Mouse (Mus musculus) heart, embryonic 16.5 days (tissue): ENCODE measurements around the gene Sp140. TPM values are rescaled to one million over a fixed set of nuclear protein-coding genes. Genes with fewer than 3 reads are reported as not detected.
"Not testable (repeated sequence)": the region's sequence is repeated elsewhere in the genome, so short reads cannot be mapped to it uniquely, and the experiment has no call there.

Experiments used
- ATAC-seq: fragments of 200-750 bp; cut with Nextera tagmentation; replicated peaks from 2 replicates; pipeline ENCODE4 v1.8.0; 2017; ENCODE audit warnings: moderate number of reproducible peaks; ENCODE audit not compliant: insufficient read depth, low FRiP score; ENCODE audit errors: extremely low read depth
- H3K27ac ChIP-seq: fragments of 300-500 bp; sonication (generic); 2 replicates; pipeline ENCODE4 v1.5.1; 2014; ENCODE audit warnings: mild to moderate bottlenecking, low read length, control low read depth, moderate library complexity
- H3K27me3 ChIP-seq: fragments of 300-500 bp; sonication (generic); 2 replicates; pipeline ENCODE4 v1.6.1; 2014; ENCODE audit warnings: low read length, mixed read lengths; ENCODE audit not compliant: control insufficient read depth, insufficient read depth
- H3K36me3 ChIP-seq: fragments of 300-500 bp; sonication (generic); 2 replicates; pipeline ENCODE4 v1.6.1; 2014; ENCODE audit not compliant: control insufficient read depth, insufficient read depth
- H3K4me1 ChIP-seq: fragments of 300-500 bp; sonication (generic); 2 replicates; pipeline ENCODE4 v1.6.1; 2014; ENCODE audit warnings: low read length, mixed read lengths; ENCODE audit not compliant: control insufficient read depth, insufficient read depth
- H3K4me2 ChIP-seq: fragments of 300-500 bp; sonication (generic); 2 replicates; pipeline ENCODE4 v1.6.1; 2014; ENCODE audit warnings: low read depth, mild to moderate bottlenecking, control low read depth, low read length
- H3K4me3 ChIP-seq: fragments of 300-500 bp; sonication (generic); 2 replicates; pipeline ENCODE4 v1.5.1; 2014; ENCODE audit warnings: mild to moderate bottlenecking, control low read depth, low read length
- H3K9ac ChIP-seq: fragments of 300-500 bp; sonication (generic); 2 replicates; pipeline ENCODE4 v1.6.1; 2014; ENCODE audit warnings: low read length, control low read depth
- H3K9me3 ChIP-seq: fragments of 300-500 bp; sonication (generic); replicated peaks from 2 replicates; pipeline ENCODE4 v1.6.1; 2016; ENCODE audit warnings: low read length; ENCODE audit not compliant: control insufficient read depth
- WGBS: fragments of 180-500 bp; shearing (Covaris S2); extraction: QIAGEN DNeasy Blood & Tissue Kit; methylation state at CpG from one replicate; pipeline ENCODE4 v1.1.7; 2014; 5-methylcytosine and 5-hydroxymethylcytosine counted together
- polyA plus RNA-seq: library from polyadenylated mRNA; unstranded; fragments of >200 nt; fragmentation: Nextera tagmentation; extraction: Ambion mirVana; gene quantifications from 2 replicates; pipeline ENCODE4 v1.2.1, GENCODE M21; 2015

Sp140 gene
- polyA plus RNA-seq, 1 experiment from 2014 or later, result 3.2 TPM

DNA sequence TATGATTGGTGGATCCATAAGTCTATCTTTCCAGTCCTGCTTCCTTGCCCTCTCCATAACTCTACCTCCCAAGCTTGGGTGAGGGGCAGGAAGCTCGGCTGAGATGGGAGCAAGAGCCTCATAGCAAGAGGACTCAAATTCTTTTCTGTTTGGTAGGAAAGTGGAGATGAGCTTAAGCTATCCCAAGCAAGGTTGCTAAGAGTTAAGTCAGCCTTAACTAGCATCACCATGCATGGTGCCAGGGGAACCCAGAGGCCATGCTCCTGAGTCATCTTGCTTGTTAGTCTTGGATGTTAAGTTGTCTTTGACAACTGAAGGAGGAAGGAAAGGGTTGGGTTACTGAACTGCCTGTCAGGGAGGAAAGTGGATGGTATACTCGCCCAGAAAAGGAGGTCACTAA, 11.5 kb upstream of the Sp140 start:
- H3K27me3 ChIP-seq, H3K9me3 ChIP-seq, H3K4me2 ChIP-seq, H3K9ac ChIP-seq, H3K4me3 ChIP-seq, ATAC-seq, H3K4me1 ChIP-seq, H3K27ac ChIP-seq, H3K36me3 ChIP-seq: not testable (repeated sequence)
- 73% methylated on average over 1 of the region's 2 CpGs for WGBS

DNA sequence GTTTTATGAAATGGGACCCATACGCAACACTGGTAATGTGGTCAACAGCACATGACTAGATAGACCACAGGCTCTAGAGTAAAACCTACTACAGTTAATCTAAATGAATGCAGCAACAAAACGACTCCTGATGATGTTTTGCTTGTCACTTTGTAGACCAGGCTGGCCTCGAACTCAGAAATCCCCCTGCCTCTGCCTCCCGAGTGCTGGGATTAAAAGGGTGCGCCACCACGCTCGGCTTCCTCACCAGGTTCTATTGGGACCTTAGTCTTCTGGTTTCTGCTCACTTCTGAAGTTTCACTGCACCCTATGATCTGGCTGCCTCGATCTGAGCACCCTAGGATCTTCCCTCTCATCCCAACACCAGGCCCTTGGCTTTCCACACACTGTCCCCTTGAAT, 7.7 kb upstream of the Sp140 start:
- H3K36me3 ChIP-seq, result not testable (repeated sequence)

DNA sequence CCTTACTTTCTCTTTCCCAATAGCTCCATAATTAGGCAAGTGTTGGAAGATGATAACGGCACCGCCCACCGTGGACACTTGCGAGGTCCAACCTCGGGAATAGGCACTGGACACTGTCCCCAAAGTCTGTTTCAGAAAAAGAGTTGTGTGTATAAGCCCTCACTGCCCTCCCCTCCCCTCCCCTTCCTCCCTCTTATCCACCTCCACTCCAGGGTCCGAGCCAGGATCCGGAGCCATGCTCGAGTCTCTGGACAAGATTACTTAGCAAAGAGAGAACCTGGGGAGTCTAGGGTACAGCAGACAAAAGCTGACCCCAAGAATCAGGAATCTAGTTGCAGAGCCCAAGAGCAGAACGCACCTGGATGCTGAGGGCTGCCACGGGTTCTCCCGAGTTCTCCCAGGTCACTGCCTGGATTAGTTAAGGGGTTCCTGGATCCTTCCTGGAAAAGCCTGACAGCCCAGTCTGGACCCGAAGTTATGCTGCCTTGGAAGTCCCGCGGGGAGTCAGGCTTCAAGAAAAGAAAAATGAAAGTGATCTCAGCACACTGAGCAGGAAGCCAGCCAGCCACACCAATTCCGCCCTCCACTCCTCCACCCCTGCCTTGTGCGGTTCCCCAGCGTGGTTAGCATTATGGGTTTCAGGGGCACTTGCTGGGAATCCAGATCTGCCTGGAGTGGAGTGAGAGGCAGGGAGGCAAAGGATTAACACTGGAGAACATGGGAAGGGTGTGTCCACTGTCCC, 1.7 kb upstream of the Sp140 start, which contains the start of gene Sp110:
TSS of gene Sp110 (minus strand) at position 547 of the 742 bp plus-strand sequence.
- WGBS, result 60% methylated on average over 16 of the region's 17 CpGs
- not testable (repeated sequence) for H3K4me2 ChIP-seq, H3K9ac ChIP-seq, H3K4me3 ChIP-seq, H3K36me3 ChIP-seq, H3K27ac ChIP-seq, H3K9me3 ChIP-seq, H3K27me3 ChIP-seq, ATAC-seq, H3K4me1 ChIP-seq

More for the DNA sequence above, 7.7 kb upstream of the Sp140 start:
- H3K4me1 ChIP-seq, H3K9ac ChIP-seq, H3K27ac ChIP-seq, H3K27me3 ChIP-seq, ATAC-seq, H3K4me3 ChIP-seq, H3K4me2 ChIP-seq, H3K9me3 ChIP-seq: not testable (repeated sequence)
- 84% methylated on average over 8 of the region's 8 CpGs for WGBS

DNA sequence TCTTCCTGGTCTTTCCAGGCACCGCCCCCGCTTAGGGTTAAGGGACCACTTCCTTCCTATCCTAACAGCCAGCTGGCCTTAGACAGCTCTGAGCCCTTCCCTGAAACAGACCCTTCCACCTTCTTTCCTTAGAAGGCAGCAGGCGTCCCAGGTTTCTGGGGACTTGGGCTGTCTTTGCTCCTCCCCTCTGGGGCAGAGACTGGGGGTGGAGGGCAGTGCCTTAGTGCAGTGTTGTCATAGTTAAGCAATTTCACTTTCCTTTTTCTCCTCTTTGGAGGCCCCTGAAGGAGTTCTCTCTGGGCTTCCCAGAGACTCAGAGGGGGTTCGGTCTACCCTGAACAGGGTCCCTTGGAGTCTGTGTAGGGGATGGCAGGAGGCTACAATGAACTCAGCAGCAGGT, 616 bp downstream of the Sp140 start:
- not testable (repeated sequence) for H3K36me3 ChIP-seq, ATAC-seq, H3K4me1 ChIP-seq, H3K27ac ChIP-seq, H3K9ac ChIP-seq, H3K4me3 ChIP-seq, H3K9me3 ChIP-seq, H3K27me3 ChIP-seq
- WGBS, result 52% methylated on average over 4 of the region's 4 CpGs
- H3K4me2 ChIP-seq, result 0 out of 2 replicates have a peak overlapping the region, but pooled peaks have one; percentile 28

DNA sequence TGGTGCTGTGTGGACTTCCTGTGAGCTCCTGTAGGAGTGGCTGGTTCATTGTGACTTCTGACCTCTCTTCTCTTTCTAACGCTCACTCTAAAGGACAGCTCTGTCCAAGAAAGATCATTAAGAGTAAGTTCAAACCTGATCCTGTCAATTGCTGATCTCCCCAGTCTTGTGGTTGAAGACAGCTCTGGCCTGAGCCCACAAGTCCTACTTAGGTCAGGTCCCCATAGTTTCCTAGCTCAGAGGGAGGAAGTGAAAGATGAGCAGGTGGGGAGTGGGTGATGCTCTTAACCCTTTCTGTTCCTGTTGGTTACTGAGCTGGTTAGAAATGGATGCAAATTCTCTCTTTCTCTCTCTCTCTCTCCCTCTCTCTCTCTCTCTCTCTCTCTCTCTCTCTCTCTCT, 4.2 kb downstream of the Sp140 start:
- not testable (repeated sequence) for H3K4me3 ChIP-seq, H3K4me2 ChIP-seq, H3K9me3 ChIP-seq, H3K9ac ChIP-seq, ATAC-seq, H3K27me3 ChIP-seq, H3K27ac ChIP-seq, H3K36me3 ChIP-seq, H3K4me1 ChIP-seq
- WGBS, result no CpG with 5 or more reads among the region's 1 CpGs

DNA sequence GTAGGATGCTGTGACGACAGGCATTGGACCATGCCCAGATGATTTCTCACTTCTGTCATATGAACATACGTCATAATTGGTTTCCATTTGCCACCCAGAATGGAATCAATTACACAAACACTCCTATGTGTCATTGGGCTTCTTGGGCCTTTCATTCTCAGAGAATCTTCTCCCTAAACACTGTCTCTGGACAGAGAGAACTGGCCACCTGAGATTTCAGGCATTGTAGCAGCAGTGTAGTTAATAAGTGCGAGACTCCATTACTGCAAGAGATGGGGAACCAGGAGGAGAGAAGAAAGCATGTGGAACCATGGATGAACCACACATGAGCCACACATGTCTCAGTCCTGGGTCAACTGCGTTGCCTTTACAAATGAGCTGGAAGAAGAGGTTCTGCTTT, 8.2 kb downstream of the Sp140 start:
- H3K27me3 ChIP-seq, H3K4me2 ChIP-seq, H3K4me1 ChIP-seq, H3K9ac ChIP-seq, H3K9me3 ChIP-seq, H3K36me3 ChIP-seq, H3K4me3 ChIP-seq, ATAC-seq, H3K27ac ChIP-seq: not testable (repeated sequence)
- WGBS, result 70% methylated on average over 3 of the region's 4 CpGs

DNA sequence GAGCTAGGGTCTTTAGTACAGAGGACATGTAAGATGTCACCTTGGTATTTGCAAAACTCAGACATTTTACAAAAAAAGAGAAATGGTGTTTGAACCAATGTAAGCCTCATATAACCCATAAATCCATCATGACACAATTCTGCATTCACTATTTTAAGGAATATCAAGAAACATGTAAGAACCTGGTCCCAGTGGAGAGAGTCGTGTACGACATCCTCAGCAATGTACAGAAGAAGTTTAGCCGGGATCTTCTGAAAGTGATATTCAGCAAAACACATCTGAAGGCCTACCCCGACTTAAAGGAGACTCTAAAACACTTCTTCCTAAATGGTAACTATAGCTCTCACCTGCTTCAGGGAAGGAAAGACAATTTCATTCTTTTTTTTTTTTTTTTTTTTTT, 10.4 kb downstream of the Sp140 start:
- not testable (repeated sequence) for H3K4me2 ChIP-seq, H3K27ac ChIP-seq, H3K9ac ChIP-seq, H3K4me3 ChIP-seq, H3K4me1 ChIP-seq, H3K9me3 ChIP-seq, ATAC-seq, H3K27me3 ChIP-seq, H3K36me3 ChIP-seq
- WGBS, result no CpG with 5 or more reads among the region's 4 CpGs

DNA sequence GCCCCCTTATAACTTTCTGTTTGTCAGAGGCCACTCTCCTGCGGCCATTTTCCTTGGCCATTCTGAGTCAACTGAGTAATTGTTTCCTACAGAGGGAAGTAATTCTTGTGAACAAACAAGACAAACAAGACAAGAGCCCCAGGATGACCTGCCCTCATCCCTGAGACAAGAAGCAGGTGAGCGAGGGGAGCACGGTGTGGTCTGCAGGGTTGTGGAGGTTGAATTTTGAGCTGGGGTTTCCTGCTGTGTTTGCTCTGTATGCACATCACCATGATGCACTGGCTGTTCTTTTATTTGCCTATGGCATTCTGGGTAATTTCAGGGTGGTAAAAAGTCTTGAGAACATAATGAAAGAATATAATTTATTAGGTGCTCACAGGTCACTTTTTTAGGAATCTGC, 14.9 kb downstream of the Sp140 start:
- not testable (repeated sequence) for H3K27me3 ChIP-seq, H3K9ac ChIP-seq, H3K4me1 ChIP-seq, H3K9me3 ChIP-seq, H3K36me3 ChIP-seq, H3K4me3 ChIP-seq, H3K27ac ChIP-seq, H3K4me2 ChIP-seq, ATAC-seq
- WGBS, result 88% methylated on average over 3 of the region's 3 CpGs

DNA sequence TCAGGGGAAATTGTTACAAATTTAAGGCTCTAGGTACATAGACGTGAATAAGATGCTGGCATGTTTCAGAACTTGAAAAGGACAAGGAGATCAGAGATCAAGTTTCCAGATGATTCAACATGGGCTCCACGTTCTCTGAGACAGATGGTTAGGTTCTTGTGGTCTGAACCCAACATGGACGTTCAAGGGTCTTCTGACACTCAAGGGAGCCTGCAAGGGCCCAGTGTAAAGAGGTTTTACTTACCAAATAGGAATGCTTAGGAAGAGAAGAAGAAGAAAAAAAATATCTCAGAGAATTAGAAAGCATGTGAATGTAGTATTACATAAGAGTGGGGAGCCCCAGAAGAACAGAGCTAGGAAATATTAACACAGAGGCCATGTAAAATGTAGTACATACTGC, 15.6 kb downstream of the Sp140 start:
- H3K4me2 ChIP-seq, ATAC-seq, H3K9ac ChIP-seq, H3K9me3 ChIP-seq, H3K4me1 ChIP-seq, H3K27ac ChIP-seq, H3K4me3 ChIP-seq, H3K27me3 ChIP-seq, H3K36me3 ChIP-seq: not testable (repeated sequence)
- WGBS, result 54% methylated on average over 3 of the region's 3 CpGs
